Mouse (Mus musculus) large intestine, adult 2 months (tissue): ENCODE measurements around the gene Fstl3. TPM values are rescaled to one million over a fixed set of nuclear protein-coding genes. Genes with fewer than 3 reads are reported as not detected.
"Not testable (repeated sequence)": the region's sequence is repeated elsewhere in the genome, so short reads cannot be mapped to it uniquely, and the experiment has no call there.

ENCODE experiments used
- DNase-seq: peaks from one replicate; pipeline ENCODE4 v3.0.0-alpha.2; 2012; ENCODE audit warnings: low read depth, low spot score
- WGBS: fragments of 180-500 bp; shearing (Covaris S2); methylation state at CpG from one replicate; pipeline ENCODE4 v1.1.7; 2018; 5-methylcytosine and 5-hydroxymethylcytosine counted together
- polyA plus RNA-seq: library from polyadenylated mRNA; depleted of rRNA; stranded (reverse); fragments of >200 nt; gene quantifications from 2 replicates; pipeline ENCODE4 v1.2.3, GENCODE M21; 2012

Fstl3 gene
- polyA plus RNA-seq, 1 experiment = 13.6 TPM

- not testable (repeated sequence) for DNase-seq
- WGBS = 96% methylated on average over 1 of the region's 1 CpGs
Observed at GRCm38 (mm10) chr10:79759675-79760074, 17.4 kb upstream of the Fstl3 start.

GRCm38 (mm10) chr10:79760603-79761143 lies 16.4 kb upstream of the Fstl3 start:
- 90% methylated on average over 11 of the region's 11 CpGs for WGBS

GRCm38 (mm10) chr10:79762875-79763274 lies 14.2 kb upstream of the Fstl3 start:
- DNase-seq = no peak
- 78% methylated on average over 3 of the region's 3 CpGs for WGBS

More at GRCm38 (mm10) chr10:79760603-79761143, 16.4 kb upstream of the Fstl3 start:
- DNase-seq = no peak

DNA sequence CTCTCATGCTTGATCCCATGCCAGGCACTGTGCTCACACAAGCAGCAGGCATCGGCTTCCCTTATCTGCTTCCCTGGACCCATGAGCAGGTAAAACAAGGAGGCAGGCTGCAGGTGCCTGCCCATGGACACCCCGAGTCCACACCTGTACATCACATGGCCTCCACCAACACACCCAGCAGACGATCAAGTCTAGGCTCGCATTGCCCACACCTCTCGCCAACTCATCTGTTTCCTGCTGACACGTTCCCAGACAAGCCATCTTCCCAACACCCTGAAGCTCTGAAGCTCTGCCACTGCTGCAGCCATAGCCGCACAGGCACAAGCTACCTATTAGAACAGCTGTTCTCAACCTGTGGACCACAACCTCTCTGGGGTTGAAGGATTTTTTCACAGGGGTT lies 12.8 kb upstream of the Fstl3 start:
- WGBS = 37% methylated on average over 7 of the region's 7 CpGs
- no peak for DNase-seq

- no peak for DNase-seq
- WGBS = 39% methylated on average over 2 of the region's 2 CpGs
Observed at GRCm38 (mm10) chr10:79765228-79765745, 11.8 kb upstream of the Fstl3 start.

DNA sequence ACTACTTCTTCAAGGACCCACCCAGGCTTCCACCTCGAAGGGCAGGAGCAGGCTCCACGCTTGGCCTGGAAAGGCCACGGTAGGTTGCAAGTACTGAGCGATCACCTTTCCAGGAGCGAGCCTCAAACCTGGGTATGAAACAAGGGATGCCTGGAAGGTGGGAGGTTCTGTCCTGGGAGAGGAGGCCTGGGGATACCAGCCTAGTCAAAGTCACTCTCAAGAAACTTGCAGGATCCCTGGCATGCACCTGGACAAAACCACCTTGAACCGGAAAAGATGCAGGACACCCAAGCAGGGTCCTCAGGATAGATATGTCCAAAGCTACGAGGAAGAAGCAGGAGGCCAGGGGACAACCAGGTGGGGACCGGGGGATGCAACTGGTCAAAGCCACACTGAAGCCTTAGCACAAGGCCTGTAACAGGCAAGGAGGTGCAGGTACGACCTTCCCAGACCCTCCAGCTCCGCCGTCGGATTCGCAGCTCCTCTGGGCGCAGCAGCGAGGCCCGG lies 11.0 kb upstream of the Fstl3 start:
- DNase-seq = no peak
- 2% methylated on average over 16 of the region's 16 CpGs for WGBS

GRCm38 (mm10) chr10:79766508-79767325 lies 10.4 kb upstream of the Fstl3 start, which contains the start of gene Rnf126:
Gene Rnf126, minus strand, starts transcription at chr10:79766952.
- WGBS = under 1% methylated on average over 100 of the region's 101 CpGs
- DNase-seq = peak; percentile 99

GRCm38 (mm10) chr10:79767372-79768244 lies 9.5 kb upstream of the Fstl3 start:
- 8% methylated on average over 40 of the region's 40 CpGs for WGBS
- DNase-seq = no peak

DNA sequence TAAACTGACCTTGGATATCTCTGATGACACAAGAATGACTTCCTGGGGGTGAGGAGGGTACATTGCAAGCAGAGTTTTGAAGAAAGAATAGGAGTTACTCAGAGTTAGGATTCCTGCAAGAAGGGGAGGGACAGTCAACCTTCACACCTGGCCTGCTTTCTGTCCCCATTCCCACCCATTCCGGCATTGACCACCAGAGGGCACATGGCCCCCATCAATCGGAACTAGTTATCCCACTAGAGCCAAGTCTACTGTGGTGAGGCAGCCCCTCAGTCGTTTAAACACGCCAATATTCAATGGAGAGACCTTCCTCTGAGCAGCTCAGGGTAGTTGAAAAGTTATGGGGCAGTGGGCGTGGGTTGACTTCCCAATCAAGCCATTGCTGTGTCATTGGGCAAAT lies 8.7 kb upstream of the Fstl3 start:
- 5% methylated on average over 5 of the region's 5 CpGs for WGBS

DNA sequence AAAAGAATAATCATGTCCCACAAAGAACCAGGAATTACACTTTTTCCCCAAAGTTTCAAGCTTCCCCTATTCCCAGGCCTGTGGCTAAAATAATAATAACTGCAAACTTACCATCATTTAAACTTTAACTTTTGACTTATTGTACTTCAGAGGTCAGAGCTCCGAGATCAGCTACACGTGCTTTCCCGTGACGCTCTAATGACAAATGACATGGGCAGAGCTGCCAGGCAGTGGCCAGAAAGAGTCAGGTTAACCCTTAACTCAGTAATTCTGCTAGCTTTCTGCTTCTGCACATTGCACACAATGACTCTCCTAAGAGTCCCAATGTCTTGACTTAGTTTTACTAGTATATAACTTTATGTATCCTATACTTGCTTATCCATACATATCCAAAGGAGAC lies 7.7 kb upstream of the Fstl3 start:
- DNase-seq = no peak
- WGBS = 92% methylated on average over 4 of the region's 4 CpGs

More for the DNA sequence above, 8.7 kb upstream of the Fstl3 start:
- DNase-seq = no peak

- no peak for DNase-seq
- 92% methylated on average over 3 of the region's 3 CpGs for WGBS
Observed at GRCm38 (mm10) chr10:79772320-79772719, 4.8 kb upstream of the Fstl3 start.

- DNase-seq = no peak
- 57% methylated on average over 2 of the region's 2 CpGs for WGBS
Observed at GRCm38 (mm10) chr10:79773208-79773607, 3.9 kb upstream of the Fstl3 start.

DNA sequence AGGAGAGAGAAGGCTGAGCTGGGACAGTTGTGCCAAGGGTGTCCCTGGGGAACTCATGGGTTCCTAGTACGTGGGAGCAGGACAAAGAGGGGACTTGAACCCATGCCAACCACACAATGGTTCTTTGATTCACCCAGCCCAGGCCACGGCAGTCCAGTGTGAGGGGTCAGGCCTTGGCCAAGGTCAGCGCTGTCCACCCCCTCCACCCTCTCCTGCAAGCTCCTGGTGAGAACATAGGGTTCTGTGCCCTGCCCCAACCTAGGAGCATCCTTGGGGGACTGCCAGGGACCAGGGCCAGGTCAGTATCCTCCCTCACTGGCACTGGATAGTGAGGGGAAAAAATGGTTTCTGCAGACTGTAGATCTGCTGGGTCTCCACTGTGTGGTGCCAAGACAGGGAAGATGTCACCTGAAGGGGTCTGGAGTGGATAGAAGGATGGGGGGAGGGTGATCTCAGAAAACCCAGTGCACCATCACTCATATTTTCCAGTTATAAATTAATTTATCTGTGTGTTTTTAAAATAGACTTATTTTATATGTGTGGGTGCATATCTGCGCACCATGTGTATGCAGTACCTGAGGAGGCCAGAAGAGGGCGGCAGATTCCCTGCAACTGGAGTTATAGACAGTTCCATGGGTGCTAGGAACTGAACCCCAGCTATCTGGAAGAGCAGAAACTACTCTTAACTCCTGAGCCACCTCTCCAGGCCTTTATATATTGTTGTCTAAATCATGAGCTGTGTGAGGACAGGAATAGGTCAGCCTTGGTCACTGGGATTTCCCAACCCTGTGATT lies 2.4 kb upstream of the Fstl3 start:
- DNase-seq = no peak
- WGBS = 72% methylated on average over 5 of the region's 5 CpGs

DNA sequence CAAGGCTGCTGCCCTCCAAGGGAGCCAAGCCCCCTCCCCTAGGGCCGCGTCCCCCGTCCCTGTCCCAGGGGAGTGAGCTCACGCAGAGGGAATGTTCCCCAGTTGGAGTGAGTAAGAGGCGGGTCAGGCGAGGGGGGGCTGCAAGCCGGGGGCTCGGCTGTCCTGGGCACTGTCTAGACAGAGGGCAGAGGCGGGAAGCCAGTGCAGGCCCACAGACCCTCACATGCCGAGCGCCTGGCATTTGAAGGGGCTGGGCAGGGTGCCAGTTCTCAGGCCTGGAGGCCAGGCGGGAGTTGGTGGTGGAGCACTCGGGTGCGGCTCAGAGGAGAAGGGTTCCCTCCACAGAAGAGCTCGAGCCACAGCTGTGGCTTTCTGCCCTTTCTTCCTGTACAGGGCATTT lies 934 bp downstream of the Fstl3 start:
- no peak for DNase-seq
- WGBS = 19% methylated on average over 15 of the region's 15 CpGs

DNA sequence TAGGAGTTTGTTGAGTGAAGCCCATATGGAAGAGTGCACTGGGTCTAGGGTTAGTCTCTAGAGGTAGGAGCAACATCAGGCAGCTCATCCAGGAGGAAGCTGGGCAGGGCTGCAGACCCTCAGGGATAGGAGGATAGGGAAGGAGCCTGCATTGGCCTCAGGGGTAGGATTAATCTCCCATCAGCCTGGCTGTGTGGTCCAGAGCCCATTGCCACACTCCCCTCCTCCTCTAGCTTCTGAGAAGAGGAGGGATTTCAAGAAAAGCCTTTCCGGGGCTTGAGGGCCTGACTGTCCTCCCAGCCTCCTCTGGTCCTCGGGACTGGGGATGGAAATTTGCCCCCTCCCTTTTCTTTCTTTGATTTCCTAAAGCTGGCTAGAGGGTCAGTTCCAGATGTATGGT lies 2.1 kb downstream of the Fstl3 start:
- WGBS = 47% methylated on average over 2 of the region's 2 CpGs
- no peak for DNase-seq

DNA sequence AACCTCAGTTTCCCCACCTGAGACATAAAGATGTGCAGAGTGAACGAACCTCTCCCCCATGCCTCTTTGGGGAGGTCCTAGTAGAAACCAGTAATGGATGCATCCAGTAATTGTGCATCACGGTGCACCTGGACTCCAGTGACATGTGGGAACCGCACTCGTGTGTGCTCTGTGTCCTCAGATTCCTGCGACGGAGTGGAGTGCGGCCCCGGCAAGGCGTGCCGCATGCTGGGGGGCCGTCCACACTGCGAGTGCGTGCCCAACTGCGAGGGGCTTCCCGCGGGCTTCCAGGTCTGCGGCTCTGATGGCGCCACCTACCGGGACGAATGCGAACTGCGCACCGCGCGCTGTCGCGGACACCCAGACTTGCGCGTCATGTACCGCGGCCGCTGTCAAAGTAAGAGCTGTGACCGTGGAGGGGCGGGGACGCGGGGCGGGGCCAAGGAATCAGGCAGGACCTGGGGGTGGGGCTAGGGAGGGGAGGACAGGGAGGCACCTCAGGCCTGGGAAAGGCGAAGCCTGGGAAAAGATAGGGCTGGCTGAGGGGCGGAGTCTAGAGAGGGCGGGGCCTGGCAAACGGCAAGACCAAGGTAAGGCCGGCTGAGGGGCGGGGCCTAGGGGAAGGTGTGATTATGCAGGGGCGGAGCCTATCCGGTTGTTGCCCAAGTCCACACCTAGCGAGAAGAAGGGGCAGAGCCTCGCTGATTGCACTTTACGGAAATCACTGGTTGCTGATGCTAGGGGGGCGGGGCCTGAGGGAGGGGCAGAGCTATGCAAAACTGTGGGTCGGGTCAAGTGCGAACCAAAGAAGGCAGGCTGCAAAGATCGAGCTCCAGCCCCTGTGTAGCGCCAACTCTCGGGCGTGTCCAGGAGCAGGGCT lies 3.0 kb downstream of the Fstl3 start:
- WGBS = 1% methylated on average over 55 of the region's 55 CpGs
- DNase-seq = peak; percentile 98

DNA sequence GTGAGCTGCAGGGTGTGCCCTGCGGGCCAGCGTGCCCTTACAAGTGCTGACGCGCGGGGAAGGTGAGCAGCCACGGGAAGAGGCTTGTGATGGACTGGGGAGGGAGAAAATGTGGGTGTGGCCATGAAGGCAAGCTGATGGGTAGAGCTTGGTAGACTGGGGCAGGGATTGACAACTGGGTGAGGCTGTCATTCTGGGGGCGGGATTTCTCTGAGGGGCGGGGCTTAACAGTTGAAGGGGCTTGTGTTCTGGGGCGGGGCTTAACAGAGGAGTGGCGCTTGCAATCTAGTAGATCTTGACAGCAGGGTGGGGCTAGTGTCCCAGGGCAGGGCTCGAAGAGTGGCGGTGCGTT lies 3.6 kb downstream of the Fstl3 start:
- DNase-seq = no peak
- WGBS = under 1% methylated on average over 13 of the region's 13 CpGs

DNA sequence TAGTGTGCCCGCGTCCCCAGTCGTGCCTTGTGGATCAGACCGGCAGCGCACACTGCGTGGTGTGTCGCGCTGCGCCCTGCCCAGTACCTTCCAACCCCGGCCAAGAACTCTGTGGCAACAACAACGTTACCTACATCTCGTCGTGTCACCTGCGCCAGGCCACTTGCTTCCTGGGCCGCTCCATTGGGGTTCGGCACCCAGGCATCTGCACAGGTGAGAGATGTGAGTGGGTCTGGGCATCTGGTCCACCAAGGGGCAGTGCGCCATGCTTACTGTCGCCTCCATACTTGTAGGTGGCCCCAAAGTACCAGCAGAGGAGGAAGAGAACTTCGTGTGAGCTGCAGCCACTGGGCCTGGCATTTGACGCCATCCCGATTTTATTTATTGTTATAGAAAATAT lies 4.1 kb downstream of the Fstl3 start:
- WGBS = 28% methylated on average over 21 of the region's 21 CpGs

More for the DNA sequence above, 4.1 kb downstream of the Fstl3 start:
- no peak for DNase-seq
